Mouse (Mus musculus): Measurements from ENCODE around the gene Sh3pxd2b.

Gene Sh3pxd2b

GRCm38 (mm10) chr11:32374027-32374589, 26.5 kb downstream of the Sh3pxd2b start:
- no peak for DNase-seq

GRCm38 (mm10) chr11:32375104-32375535, 27.5 kb downstream of the Sh3pxd2b start:
- no peak for DNase-seq

GRCm38 (mm10) chr11:32376086-32376485, 28.5 kb downstream of the Sh3pxd2b start:
- no peak for DNase-seq

GRCm38 (mm10) chr11:32379910-32380309, 32.3 kb downstream of the Sh3pxd2b start:
- no peak for DNase-seq

- no peak for DNase-seq
These were observed 35.9 kb downstream of the Sh3pxd2b start for GRCm38 (mm10) chr11:32383341-32384134.

GRCm38 (mm10) chr11:32384135-32384801, 36.6 kb downstream of the Sh3pxd2b start:
- DNase-seq = no peak

- no peak for DNase-seq
These were observed 38.4 kb downstream of the Sh3pxd2b start for GRCm38 (mm10) chr11:32386043-32386442.

- DNase-seq = no peak
These were observed 40.4 kb downstream of the Sh3pxd2b start for GRCm38 (mm10) chr11:32388064-32388463.

- DNase-seq = no peak
These were observed 45.5 kb downstream of the Sh3pxd2b start for GRCm38 (mm10) chr11:32393095-32393494.

GRCm38 (mm10) chr11:32395791-32396190, 48.2 kb downstream of the Sh3pxd2b start:
- DNase-seq = no peak

GRCm38 (mm10) chr11:32398446-32398845, 50.8 kb downstream of the Sh3pxd2b start:
- DNase-seq = no peak

- DNase-seq = no peak
These were observed 51.6 kb downstream of the Sh3pxd2b start for GRCm38 (mm10) chr11:32399261-32399660.

GRCm38 (mm10) chr11:32402712-32403111, 55.1 kb downstream of the Sh3pxd2b start:
- no peak for DNase-seq

- DNase-seq = no peak
These were observed 57.1 kb downstream of the Sh3pxd2b start for GRCm38 (mm10) chr11:32404708-32405107.

- no peak for DNase-seq
These were observed 60.2 kb downstream of the Sh3pxd2b start for GRCm38 (mm10) chr11:32407863-32408262.

GRCm38 (mm10) chr11:32409052-32409451, 61.4 kb downstream of the Sh3pxd2b start:
- DNase-seq = no peak

GRCm38 (mm10) chr11:32409823-32410562, 62.4 kb downstream of the Sh3pxd2b start:
- DNase-seq = no peak

GRCm38 (mm10) chr11:32420001-32420400, 72.4 kb downstream of the Sh3pxd2b start:
- no peak for DNase-seq

- DNase-seq = peak; percentile 24
These were observed 75.7 kb downstream of the Sh3pxd2b start for GRCm38 (mm10) chr11:32423311-32423710.

- no peak for DNase-seq
These were observed 77.0 kb downstream of the Sh3pxd2b start for GRCm38 (mm10) chr11:32424600-32424999.

GRCm38 (mm10) chr11:32425043-32425658, 77.5 kb downstream of the Sh3pxd2b start:
- no peak for DNase-seq

GRCm38 (mm10) chr11:32427537-32427936, 79.9 kb downstream of the Sh3pxd2b start:
- no peak for DNase-seq
